Mouse (Mus musculus): ENCODE data around the gene Tmem217. TPM values are rescaled to one million over a fixed set of nuclear protein-coding genes. Genes with fewer than 3 reads are reported as not detected.

Gene Tmem217
- polyA plus RNA-seq, 1 experiment = not detected

DNA sequence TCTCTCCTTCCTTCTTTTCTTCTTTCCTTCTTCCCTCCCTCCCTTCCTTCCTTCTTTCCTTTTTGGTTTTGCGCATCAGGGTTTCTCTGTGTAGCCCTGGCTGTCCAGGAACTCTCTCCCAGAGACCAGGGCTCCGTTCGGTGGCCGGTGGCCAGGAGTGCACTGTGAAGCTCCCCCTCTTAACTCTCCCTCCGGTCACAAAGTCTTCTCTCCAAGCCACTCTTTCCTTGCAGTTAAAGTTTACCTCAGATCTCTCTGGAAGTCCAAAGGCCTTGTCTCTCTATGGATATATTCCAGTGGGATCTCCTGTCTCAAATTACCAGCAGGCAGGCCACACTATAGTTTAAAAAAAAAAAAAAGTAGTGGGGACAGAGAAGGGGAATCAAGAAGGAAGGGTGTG is 6.9 kb downstream of the Tmem217 start:
- H3K27ac ChIP-seq (ENCODE audit: insufficient read depth, low read length) = no peak overlapping the region
- H3K36me3 ChIP-seq (ENCODE audit: control insufficient read depth, insufficient read depth, low read length, poor library complexity, severe bottlenecking) = no peaks in the 10 kb centered on the region
- no peak overlapping the region for H3K9ac ChIP-seq (ENCODE audit: low read depth, poor library complexity, severe bottlenecking)
- no peaks in the 10 kb centered on the region for H3K4me1 ChIP-seq (ENCODE audit: control insufficient read depth, insufficient read depth, low read length)
- no peaks in the 10 kb centered on the region for H3K9me3 ChIP-seq (replicated peaks; ENCODE audit: control insufficient read depth, insufficient read depth, low read length, poor library complexity, severe bottlenecking)
- TF ChIP-seq CTCF (IDR thresholded peaks at IDR 0.05; ENCODE audit: low read depth, low read length) (no peak), POLR2A (IDR thresholded peaks at IDR 0.05; ENCODE audit: insufficient read depth, low read length) (no peak), EP300 (IDR thresholded peaks at IDR 0.05; ENCODE audit: insufficient read depth, low read depth, low read length) (no peak)
- no peak overlapping the region for H3K4me3 ChIP-seq (ENCODE audit: low read depth, low read length)
- no peaks in the 10 kb centered on the region for H3K27me3 ChIP-seq (ENCODE audit: control insufficient read depth, insufficient read depth, low read length, poor library complexity, severe bottlenecking)

DNA sequence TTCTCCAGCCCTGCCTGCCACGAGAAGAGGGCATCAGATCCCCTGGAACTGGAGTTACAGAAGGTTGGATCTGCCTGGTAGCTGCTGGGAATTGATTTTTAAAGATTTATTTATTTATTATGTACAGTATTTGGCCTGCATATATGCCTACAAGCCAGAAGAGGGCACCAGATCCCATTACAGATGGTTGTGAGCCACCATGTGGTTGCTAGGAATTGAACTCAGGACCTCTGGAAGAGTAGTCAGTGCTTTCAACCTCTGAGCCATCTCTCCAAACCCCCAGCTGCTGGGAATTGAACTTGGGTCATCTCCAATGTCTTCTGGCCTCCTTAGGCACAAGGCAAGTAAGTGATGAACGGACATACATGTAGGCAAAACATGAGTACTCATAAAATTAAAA is 8.1 kb downstream of the Tmem217 start:
- H3K27ac ChIP-seq (ENCODE audit: insufficient read depth, low read length) = no peak overlapping the region
- H3K4me1 ChIP-seq (ENCODE audit: control insufficient read depth, insufficient read depth, low read length) = no peaks in the 10 kb centered on the region
- no peak overlapping the region for H3K9ac ChIP-seq (ENCODE audit: low read depth, poor library complexity, severe bottlenecking)
- H3K4me3 ChIP-seq (ENCODE audit: low read depth, low read length) = no peak overlapping the region
- TF ChIP-seq POLR2A (IDR thresholded peaks at IDR 0.05; ENCODE audit: insufficient read depth, low read length) = no peak
- no peak for TF ChIP-seq CTCF (IDR thresholded peaks at IDR 0.05; ENCODE audit: low read depth, low read length)
- no peak for TF ChIP-seq EP300 (IDR thresholded peaks at IDR 0.05; ENCODE audit: insufficient read depth, low read depth, low read length)
- H3K9me3 ChIP-seq (replicated peaks; ENCODE audit: control insufficient read depth, insufficient read depth, low read length, poor library complexity, severe bottlenecking) = no peaks in the 10 kb centered on the region
- H3K36me3 ChIP-seq (ENCODE audit: control insufficient read depth, insufficient read depth, low read length, poor library complexity, severe bottlenecking) = no peaks in the 10 kb centered on the region
- H3K27me3 ChIP-seq (ENCODE audit: control insufficient read depth, insufficient read depth, low read length, poor library complexity, severe bottlenecking) = no peaks in the 10 kb centered on the region

GRCm38 (mm10) chr17:29542831-29543690 is 9.1 kb downstream of the Tmem217 start:
- Histone ChIP-seq H3K36me3 (ENCODE audit: control insufficient read depth, insufficient read depth, low read length, poor library complexity, severe bottlenecking) (no peaks in the 10 kb centered on the region), H3K9ac (ENCODE audit: low read depth, poor library complexity, severe bottlenecking) (no peak overlapping the region), H3K4me3 (ENCODE audit: low read depth, low read length) (no peak overlapping the region), H3K4me1 (ENCODE audit: control insufficient read depth, insufficient read depth, low read length) (no peaks in the 10 kb centered on the region), H3K27me3 (ENCODE audit: control insufficient read depth, insufficient read depth, low read length, poor library complexity, severe bottlenecking) (no peaks in the 10 kb centered on the region), H3K27ac (ENCODE audit: insufficient read depth, low read length) (no peak overlapping the region), H3K9me3 (replicated peaks; ENCODE audit: control insufficient read depth, insufficient read depth, low read length, poor library complexity, severe bottlenecking) (no peaks in the 10 kb centered on the region)
- no peak for TF ChIP-seq POLR2A (IDR thresholded peaks at IDR 0.05; ENCODE audit: insufficient read depth, low read length)
- TF ChIP-seq EP300 (IDR thresholded peaks at IDR 0.05; ENCODE audit: insufficient read depth, low read depth, low read length) = no peak
- TF ChIP-seq CTCF (IDR thresholded peaks at IDR 0.05; ENCODE audit: low read depth, low read length) = no peak

DNA sequence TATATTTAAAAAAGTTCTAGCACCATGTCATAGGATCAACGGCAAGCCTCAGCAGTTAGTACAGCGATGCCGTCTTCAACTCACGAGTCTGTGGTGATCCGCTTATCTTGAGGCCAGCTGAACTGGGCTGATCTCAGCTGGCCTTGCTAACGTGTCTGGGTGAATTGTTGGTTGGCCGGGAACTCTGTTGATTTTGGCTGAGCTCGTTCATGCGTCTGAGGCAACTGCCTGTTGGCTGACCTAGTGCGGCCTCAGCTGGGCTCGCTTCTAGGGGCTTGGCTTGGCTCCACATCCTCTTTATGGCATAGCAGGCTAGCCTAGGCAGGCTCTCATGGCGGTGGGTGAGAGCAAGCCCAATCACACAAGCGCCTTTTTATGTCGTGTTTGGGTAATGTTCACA is 10.8 kb downstream of the Tmem217 start:
- no peaks in the 10 kb centered on the region for H3K27me3 ChIP-seq (ENCODE audit: control insufficient read depth, insufficient read depth, low read length, poor library complexity, severe bottlenecking)
- H3K27ac ChIP-seq (ENCODE audit: insufficient read depth, low read length) = no peak overlapping the region
- no peaks in the 10 kb centered on the region for H3K4me1 ChIP-seq (ENCODE audit: control insufficient read depth, insufficient read depth, low read length)

DNA sequence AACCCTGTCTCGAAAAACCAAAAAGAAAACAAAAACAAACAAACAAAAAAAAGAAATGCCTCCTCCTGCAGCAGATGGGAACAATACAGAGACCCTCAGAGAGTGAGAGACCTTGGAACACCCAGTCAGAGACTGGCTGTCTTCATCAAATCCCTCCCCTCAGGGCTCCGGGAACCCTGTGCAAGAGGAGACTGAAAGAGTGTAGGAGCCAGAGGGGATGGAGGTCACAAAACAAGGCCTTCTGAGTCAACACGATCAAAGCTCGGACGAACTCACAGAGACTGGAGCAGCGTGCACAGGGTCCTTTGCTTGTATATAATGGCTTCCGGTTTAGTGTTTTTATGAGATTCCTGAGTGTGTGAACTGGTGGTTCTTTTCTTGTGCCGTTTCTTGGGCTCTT is 11.8 kb downstream of the Tmem217 start:
- H3K9ac ChIP-seq (ENCODE audit: low read depth, poor library complexity, severe bottlenecking) = no peak overlapping the region
- TF ChIP-seq EP300 (IDR thresholded peaks at IDR 0.05; ENCODE audit: insufficient read depth, low read depth, low read length) (no peak), CTCF (IDR thresholded peaks at IDR 0.05; ENCODE audit: low read depth, low read length) (no peak), POLR2A (IDR thresholded peaks at IDR 0.05; ENCODE audit: insufficient read depth, low read length) (no peak)
- H3K4me3 ChIP-seq (ENCODE audit: low read depth, low read length) = no peak overlapping the region
- H3K27me3 ChIP-seq (ENCODE audit: control insufficient read depth, insufficient read depth, low read length, poor library complexity, severe bottlenecking) = no peaks in the 10 kb centered on the region
- no peaks in the 10 kb centered on the region for H3K36me3 ChIP-seq (ENCODE audit: control insufficient read depth, insufficient read depth, low read length, poor library complexity, severe bottlenecking)
- no peaks in the 10 kb centered on the region for H3K4me1 ChIP-seq (ENCODE audit: control insufficient read depth, insufficient read depth, low read length)
- H3K27ac ChIP-seq (ENCODE audit: insufficient read depth, low read length) = no peak overlapping the region
- no peaks in the 10 kb centered on the region for H3K9me3 ChIP-seq (replicated peaks; ENCODE audit: control insufficient read depth, insufficient read depth, low read length, poor library complexity, severe bottlenecking)

More for the DNA sequence above, 10.8 kb downstream of the Tmem217 start:
- Histone ChIP-seq H3K36me3 (ENCODE audit: control insufficient read depth, insufficient read depth, low read length, poor library complexity, severe bottlenecking) (no peaks in the 10 kb centered on the region), H3K4me3 (ENCODE audit: low read depth, low read length) (no peak overlapping the region), H3K9me3 (replicated peaks; ENCODE audit: control insufficient read depth, insufficient read depth, low read length, poor library complexity, severe bottlenecking) (no peaks in the 10 kb centered on the region), H3K9ac (ENCODE audit: low read depth, poor library complexity, severe bottlenecking) (no peak overlapping the region)
- TF ChIP-seq EP300 (IDR thresholded peaks at IDR 0.05; ENCODE audit: insufficient read depth, low read depth, low read length) = no peak
- TF ChIP-seq CTCF (IDR thresholded peaks at IDR 0.05; ENCODE audit: low read depth, low read length) = no peak
- no peak for TF ChIP-seq POLR2A (IDR thresholded peaks at IDR 0.05; ENCODE audit: insufficient read depth, low read length)

DNA sequence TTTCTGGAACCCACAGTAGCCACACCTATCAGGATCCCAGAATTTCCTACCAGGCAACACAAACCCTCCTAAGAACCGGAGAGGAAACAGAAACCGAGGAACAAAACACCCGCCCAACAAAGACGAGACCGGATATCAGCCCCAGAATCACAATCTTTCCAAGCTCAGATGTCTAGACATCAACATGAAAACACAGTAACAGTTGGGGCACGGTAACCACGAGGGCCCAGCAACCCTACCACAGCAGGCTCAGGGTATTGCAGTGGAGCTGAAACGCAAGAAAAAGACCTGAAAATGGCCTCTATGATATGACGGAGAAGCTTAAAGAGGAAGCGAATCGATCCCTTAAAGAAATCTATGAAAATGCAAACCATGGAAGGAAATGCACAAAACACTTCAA is 18.3 kb downstream of the Tmem217 start:
- no peaks in the 10 kb centered on the region for H3K27me3 ChIP-seq (ENCODE audit: control insufficient read depth, insufficient read depth, low read length, poor library complexity, severe bottlenecking)

More for the DNA sequence above, 18.3 kb downstream of the Tmem217 start:
- Histone ChIP-seq H3K4me3 (ENCODE audit: low read depth, low read length) (no peak overlapping the region), H3K9ac (ENCODE audit: low read depth, poor library complexity, severe bottlenecking) (no peak overlapping the region), H3K36me3 (ENCODE audit: control insufficient read depth, insufficient read depth, low read length, poor library complexity, severe bottlenecking) (no peaks in the 10 kb centered on the region), H3K4me1 (ENCODE audit: control insufficient read depth, insufficient read depth, low read length) (no peaks in the 10 kb centered on the region), H3K27ac (ENCODE audit: insufficient read depth, low read length) (no peak overlapping the region), H3K9me3 (replicated peaks; ENCODE audit: control insufficient read depth, insufficient read depth, low read length, poor library complexity, severe bottlenecking) (no peaks in the 10 kb centered on the region)
- TF ChIP-seq CTCF (IDR thresholded peaks at IDR 0.05; ENCODE audit: low read depth, low read length) (no peak), POLR2A (IDR thresholded peaks at IDR 0.05; ENCODE audit: insufficient read depth, low read length) (no peak), EP300 (IDR thresholded peaks at IDR 0.05; ENCODE audit: insufficient read depth, low read depth, low read length) (no peak)

Measured in ES-Bruce4 (cell line).